Mouse (Mus musculus) myocyte (in vitro differentiated cells): ENCODE measurements at regions not wholly inside any gene's neighbourhood (a gene's known extent, or its start where the extent isn't known, plus 50 kb on each side); places are given as distances from the start of the nearest gene placed in this dataset.
"Not testable (repeated sequence)": the region's sequence is repeated elsewhere in the genome, so short reads cannot be mapped to it uniquely, and the experiment has no call there.

Source experiments
- CEBPB ChIP-seq: IDR thresholded peaks from 2 replicates; pipeline ENCODE4 v1.6.1; 2011; ENCODE audit warnings: mild to moderate bottlenecking, moderate library complexity; ENCODE audit not compliant: poor library complexity, insufficient read depth, severe bottlenecking
- E2F4 ChIP-seq: IDR thresholded peaks from one replicate; pipeline ENCODE4 v1.6.1; 2011; ENCODE audit warnings: mild to moderate bottlenecking, control low read depth, moderate library complexity; ENCODE audit not compliant: insufficient read depth
- MYOD1 ChIP-seq, 3 experiments: IDR thresholded peaks; one replicate each; pipeline ENCODE4 v1.6.1; 2011; ENCODE audit warnings: control low read depth in 2 of 3, low read depth in 2 of 3, mild to moderate bottlenecking in 2 of 3, moderate library complexity in 1 of 3; ENCODE audit not compliant: insufficient read length in 2 of 3, control insufficient read depth in 1 of 3
- MYOG ChIP-seq, 3 experiments: IDR thresholded peaks; one replicate each; pipeline ENCODE4 v1.6.1; 2011; ENCODE audit warnings: control low read depth in 2 of 3, low read depth in 2 of 3, mild to moderate bottlenecking in 2 of 3; ENCODE audit not compliant: insufficient read length in 2 of 3, control insufficient read depth in 1 of 3, insufficient read depth in 1 of 3
- POLR2A ChIP-seq: IDR thresholded peaks from one replicate; pipeline ENCODE4 v1.6.1; 2011; ENCODE audit warnings: low read depth, mild to moderate bottlenecking, control low read depth, moderate library complexity; ENCODE audit not compliant: insufficient read length
- TCF12 ChIP-seq: IDR thresholded peaks from one replicate; pipeline ENCODE4 v1.6.1; 2011; ENCODE audit warnings: mild to moderate bottlenecking, control low read depth; ENCODE audit not compliant: poor library complexity, insufficient read depth, severe bottlenecking
- USF1 ChIP-seq: IDR thresholded peaks from one replicate; pipeline ENCODE4 v1.6.1; 2011; ENCODE audit warnings: low read depth, mild to moderate bottlenecking, control low read depth, moderate library complexity

- TF ChIP-seq E2F4; POLR2A; TCF12; MYOG (IDR thresholded peaks at IDR 0.05; ENCODE audit: control insufficient read depth in 1 of 3, insufficient read depth in 1 of 3, insufficient read length in 2 of 3, low read depth in 2 of 3); CEBPB; USF1; MYOD1 (IDR thresholded peaks at IDR 0.05; ENCODE audit: control insufficient read depth in 1 of 3, insufficient read length in 2 of 3, low read depth in 2 of 3): not testable (repeated sequence)
Observed at GRCm38 (mm10) chr5:22425706-22426417, 81.4 kb upstream of the Reln start.
